Mouse (Mus musculus) retina, postnatal 7 days (tissue): Measurements from ENCODE around the gene 0610010K14Rik.

ENCODE experiments used
- DNase-seq: peaks from one replicate; pipeline ENCODE4 v3.0.0-alpha.2; 2012; ENCODE audit warnings: low read depth, low spot score

Gene 0610010K14Rik

GRCm38 (mm10) chr11:70235254-70235900 lies 2.3 kb downstream of the 0610010K14Rik start:
- no peak for DNase-seq

GRCm38 (mm10) chr11:70234497-70234896 lies 3.2 kb downstream of the 0610010K14Rik start:
- no peak for DNase-seq

- DNase-seq = no peak
Measured at GRCm38 (mm10) chr11:70234037-70234436, 3.7 kb downstream of the 0610010K14Rik start.

GRCm38 (mm10) chr11:70233016-70233415 lies 4.7 kb downstream of the 0610010K14Rik start:
- DNase-seq = no peak

DNA sequence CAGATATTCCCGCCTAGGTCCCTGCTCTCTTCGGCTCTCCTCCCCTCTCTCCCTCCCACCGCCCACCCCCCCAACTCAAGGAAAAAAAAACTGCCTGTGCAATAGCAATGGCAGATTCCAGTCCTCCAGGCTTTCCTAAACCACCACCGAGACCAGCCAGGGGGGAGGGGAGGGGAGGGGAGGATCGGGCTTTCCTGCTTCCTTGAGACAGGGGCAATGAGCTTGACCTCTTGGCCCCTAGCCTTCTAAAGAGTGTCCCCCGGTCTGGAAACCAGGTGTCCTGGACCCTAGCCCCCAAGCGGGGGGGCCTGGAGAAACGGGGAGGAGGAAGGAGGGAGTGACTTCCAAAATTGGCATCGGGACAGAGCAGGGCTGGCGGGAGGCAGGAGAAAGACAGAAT lies 5.2 kb downstream of the 0610010K14Rik start:
- DNase-seq = no peak

- peak; percentile 84 for DNase-seq
Measured at GRCm38 (mm10) chr11:70230239-70230727, 7.4 kb downstream of the 0610010K14Rik start.

DNA sequence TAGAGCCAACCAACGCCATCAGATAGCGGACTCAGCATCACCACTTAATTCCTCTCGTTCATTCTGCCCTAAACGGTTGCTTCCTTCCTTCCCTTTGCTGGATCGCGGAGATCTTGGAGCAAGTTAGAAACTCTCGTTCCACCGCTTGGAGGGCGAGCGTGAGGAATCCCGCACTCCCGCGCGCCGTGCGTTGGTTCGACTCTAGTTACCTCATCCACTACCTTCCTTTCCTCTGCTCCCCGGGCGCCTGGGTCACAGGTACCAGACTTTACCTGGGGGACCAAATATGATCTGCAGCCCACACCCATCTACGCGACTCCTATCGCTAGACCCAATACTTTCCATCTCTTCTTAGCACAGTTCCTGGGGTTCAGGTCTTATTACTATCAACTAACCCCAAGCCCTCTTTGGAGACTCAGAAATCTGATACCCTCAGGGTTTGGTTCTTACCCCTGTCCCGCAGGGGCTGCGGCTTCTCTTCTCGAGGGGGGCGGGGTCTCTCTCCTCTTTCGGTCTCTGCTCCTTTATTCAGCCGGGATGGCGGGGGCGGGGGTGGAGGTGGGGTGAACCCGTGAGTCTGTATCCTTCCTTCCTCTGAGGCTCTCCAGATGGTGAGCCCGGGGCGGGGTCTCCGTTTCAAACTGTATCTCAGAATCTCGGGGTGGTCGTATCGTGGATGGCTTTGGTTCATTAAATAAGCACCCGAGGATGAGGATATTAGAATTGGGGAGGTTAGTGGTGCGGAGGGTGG lies 8.3 kb downstream of the 0610010K14Rik start, which contains the start of gene Bcl6b:
Gene Bcl6b, minus strand, starts transcription at position 539 of the 751 bp plus-strand sequence.
- no peak for DNase-seq

GRCm38 (mm10) chr11:70228828-70229227 lies 8.9 kb downstream of the 0610010K14Rik start:
- DNase-seq = peak; percentile 49

- no peak for DNase-seq
Measured at GRCm38 (mm10) chr11:70227661-70228245, 10.0 kb downstream of the 0610010K14Rik start.

DNA sequence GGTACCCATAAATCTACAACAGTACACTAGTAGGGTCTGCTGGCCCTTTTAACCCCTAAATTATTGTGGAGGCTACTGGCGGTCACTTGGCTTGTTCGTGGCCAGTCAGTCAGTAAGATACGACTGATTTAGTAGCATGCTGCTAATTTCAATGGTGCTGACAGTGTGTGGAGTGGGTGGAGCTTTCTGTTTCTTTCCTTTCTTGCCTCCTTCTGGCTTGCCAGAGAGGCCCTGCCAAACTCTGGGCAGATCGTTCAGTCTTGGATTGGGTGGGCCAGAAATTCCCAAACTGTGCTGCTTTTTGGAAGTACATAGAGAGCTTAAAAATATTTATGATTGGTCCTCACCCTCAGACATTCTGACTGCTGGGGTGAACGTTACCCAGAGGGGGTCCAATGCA lies 10.6 kb downstream of the 0610010K14Rik start:
- no peak for DNase-seq

DNA sequence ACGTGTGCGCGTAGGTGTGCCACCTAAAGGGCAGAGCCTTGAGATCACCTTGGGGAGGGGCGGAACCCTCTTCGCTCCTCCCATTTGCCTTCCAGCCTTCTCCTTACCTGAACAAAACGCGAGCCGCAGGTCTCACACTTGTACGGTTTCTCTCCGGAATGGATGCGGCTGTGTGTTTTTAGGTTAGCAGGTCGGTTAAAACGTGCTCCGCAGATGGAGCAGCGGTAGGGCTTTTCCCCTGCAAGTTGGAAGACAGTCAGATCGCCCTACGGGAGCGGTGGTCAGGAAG lies 11.2 kb downstream of the 0610010K14Rik start:
- no peak for DNase-seq

DNA sequence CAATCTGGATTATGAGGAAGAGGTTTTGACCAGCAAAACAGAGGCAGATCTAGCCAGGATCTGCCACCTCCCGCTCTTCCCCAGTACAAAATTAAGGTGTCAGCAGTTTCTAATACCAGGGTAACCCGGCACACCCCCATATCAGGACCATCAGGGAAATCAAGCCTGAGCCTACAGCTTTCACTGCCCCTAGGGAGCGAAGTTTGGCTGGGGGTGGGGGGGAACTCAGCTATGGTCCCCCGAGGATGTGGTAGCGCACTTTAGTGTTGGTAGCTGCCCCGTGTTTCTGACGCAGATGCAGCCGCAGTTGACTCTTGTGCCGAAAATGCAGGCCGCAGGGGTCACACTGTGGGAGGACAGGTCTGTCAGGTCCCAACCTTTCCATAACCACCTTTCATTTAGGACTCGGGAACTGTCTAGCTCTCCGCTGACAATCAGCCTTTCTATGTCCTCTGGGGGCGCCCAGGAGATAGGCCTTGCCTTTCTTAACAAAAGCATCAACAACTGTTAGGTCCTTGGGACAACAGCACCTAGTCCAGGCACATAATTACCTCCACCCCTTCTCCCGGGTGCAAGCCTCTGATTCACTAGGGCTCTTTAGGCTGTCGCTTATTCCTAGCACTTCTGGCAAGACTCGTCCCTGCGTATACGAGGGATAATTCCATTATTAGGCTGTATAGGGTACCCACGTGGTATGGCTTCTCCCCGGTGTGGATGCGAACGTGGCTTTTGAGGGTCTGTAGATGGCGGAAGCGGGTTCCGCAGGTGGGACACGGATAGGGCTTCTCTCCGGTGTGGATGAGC lies 11.7 kb downstream of the 0610010K14Rik start:
- DNase-seq = no peak

DNA sequence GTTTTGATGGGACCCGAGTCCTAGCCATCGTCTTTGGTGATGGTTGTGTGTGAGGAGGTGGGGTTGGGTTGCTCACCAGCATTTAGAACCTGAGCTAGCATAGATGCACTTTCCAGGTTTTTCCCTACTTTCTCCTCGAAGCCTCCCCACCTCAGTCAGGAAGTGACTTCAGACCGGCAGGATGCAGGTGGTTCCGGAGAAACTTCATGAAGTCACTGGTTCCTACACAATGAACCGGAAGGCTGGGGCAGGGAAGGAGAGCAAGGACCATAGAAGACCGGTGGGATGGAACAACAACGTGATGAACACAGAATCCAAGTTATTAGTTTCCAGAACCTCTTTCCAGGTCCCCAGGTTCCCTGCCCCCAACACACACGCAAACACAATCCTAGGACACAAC lies 14.0 kb downstream of the 0610010K14Rik start:
- no peak for DNase-seq

GRCm38 (mm10) chr11:70221603-70222500 lies 15.9 kb downstream of the 0610010K14Rik start:
- no peak for DNase-seq

GRCm38 (mm10) chr11:70220731-70221602 lies 16.7 kb downstream of the 0610010K14Rik start, which contains the start of gene Slc16a13:
Gene Slc16a13, minus strand, starts transcription at chr11:70221064.
- peak; percentile 83 for DNase-seq

GRCm38 (mm10) chr11:70220323-70220722 lies 17.4 kb downstream of the 0610010K14Rik start:
- no peak for DNase-seq

DNA sequence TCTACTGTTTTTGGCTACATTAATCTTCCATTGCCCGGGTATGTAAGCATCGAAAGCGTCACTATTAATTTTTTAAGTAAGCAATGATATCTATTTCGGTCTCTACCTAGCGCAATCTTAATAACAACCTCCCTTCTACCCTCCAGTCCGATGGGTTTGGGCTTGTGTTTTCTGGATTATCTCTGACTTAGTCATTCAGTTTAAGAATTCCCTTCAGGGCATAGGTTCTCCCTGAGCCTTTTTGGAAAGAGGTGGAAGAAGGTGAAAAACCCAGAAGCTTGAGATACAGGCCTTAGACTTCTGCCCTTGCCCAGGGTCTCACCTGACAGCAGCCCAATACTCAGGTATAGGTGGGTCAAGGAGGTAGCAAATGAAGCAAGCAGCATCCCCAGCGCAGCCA lies 17.8 kb downstream of the 0610010K14Rik start:
- DNase-seq = no peak

GRCm38 (mm10) chr11:70218741-70219470 lies 18.8 kb downstream of the 0610010K14Rik start:
- DNase-seq = no peak

DNA sequence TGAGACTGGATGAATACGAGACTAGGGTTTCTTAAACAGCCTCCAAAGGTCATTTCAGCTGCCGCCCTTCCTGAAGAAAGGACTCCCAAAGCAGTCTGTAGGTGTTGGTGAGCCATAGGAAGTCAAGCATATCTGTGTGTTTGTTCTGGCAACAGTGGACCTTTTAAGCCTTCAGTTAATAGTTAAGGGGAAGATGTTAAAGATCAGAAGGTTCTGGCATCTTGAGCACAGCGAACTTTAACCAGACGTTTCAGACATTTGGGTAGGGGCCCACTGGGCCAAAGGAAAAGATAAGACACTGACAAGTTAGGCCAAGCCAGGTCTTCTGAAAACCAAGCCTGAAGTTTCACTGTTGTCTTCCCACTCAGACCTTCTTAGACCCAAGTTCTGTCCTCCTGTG lies 19.7 kb downstream of the 0610010K14Rik start:
- DNase-seq = no peak
